In the genomic region with DNA sequence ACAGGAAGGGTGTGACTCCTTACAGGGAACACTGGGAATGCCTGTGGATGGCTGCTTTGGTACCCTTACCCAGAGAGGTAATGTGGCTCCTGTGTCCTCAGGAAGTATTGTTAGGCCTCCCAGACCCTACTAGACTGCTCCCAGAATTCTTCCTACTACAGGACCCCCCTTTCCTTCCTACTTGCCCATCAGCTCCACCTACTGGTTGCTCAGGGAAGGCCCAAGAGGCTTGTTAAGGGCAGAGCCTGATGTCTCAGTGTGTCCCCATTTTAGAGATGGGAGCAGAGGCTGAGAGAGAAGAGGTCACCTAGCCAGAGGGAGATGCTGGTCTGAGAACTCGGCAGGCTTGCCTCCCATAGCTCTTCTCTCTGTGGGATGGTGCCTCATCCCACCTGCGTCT, we compare ENCODE assay signal across 8 mouse cellular contexts.
DNase-seq lines count a peak whose midpoint lies in the region; ATAC-seq and TF ChIP-seq lines count a peak whose summit lies in the region.

No protein-coding gene starts in this region.

- H3K36me3 ChIP-seq in hindbrain, embryonic 11.5 days (ENCODE audit: control insufficient read depth, insufficient read depth, low read length): no peaks in the 10 kb centered on the region
- no peaks in the 10 kb centered on the region for H3K36me3 ChIP-seq in hindbrain, embryonic 12.5 days
- H3K36me3 ChIP-seq in C2C12 (ENCODE audit: control insufficient read depth, insufficient read depth): no peaks in the 10 kb centered on the region

- H3K4me3 ChIP-seq in hindbrain, embryonic 11.5 days (ENCODE audit: low read depth, low read length): no peak overlapping the region
- H3K4me3 ChIP-seq in hindbrain, embryonic 12.5 days: no peak overlapping the region
- H3K4me3 ChIP-seq in C2C12 (ENCODE audit: insufficient read depth, poor library complexity, severe bottlenecking): no peak overlapping the region

- TF ChIP-seq CTCF in C2C12 (IDR thresholded peaks at IDR 0.05; ENCODE audit: control insufficient read depth, insufficient read depth, insufficient read length): peak; percentile 51

- H3K27ac ChIP-seq in hindbrain, embryonic 11.5 days (ENCODE audit: low read depth, low read length): no peak overlapping the region
- no peak overlapping the region for H3K27ac ChIP-seq in hindbrain, embryonic 12.5 days

- 82% methylated on average over 2 of the region's 2 CpGs for WGBS in hindbrain, embryonic 11.5 days
- WGBS in hindbrain, embryonic 12.5 days: 86% methylated on average over 2 of the region's 2 CpGs

- H3K9me3 ChIP-seq in hindbrain, embryonic 11.5 days (ENCODE audit: control insufficient read depth, low read length): no peaks in the 10 kb centered on the region
- no peaks in the 10 kb centered on the region for H3K9me3 ChIP-seq in hindbrain, embryonic 12.5 days (replicated peaks)

- no peaks in the 10 kb centered on the region for H3K27me3 ChIP-seq in hindbrain, embryonic 11.5 days (ENCODE audit: control insufficient read depth, insufficient read depth, low read length)
- H3K27me3 ChIP-seq in hindbrain, embryonic 12.5 days: no peaks in the 10 kb centered on the region
- H3K27me3 ChIP-seq in C2C12 (ENCODE audit: control insufficient read depth, insufficient read depth, insufficient read length): no peaks in the 10 kb centered on the region

- H3K79me3 ChIP-seq in C2C12 (ENCODE audit: low read depth): no peaks in the 10 kb centered on the region

- no peaks in the 10 kb centered on the region for H3K79me2 ChIP-seq in C2C12 (ENCODE audit: control insufficient read depth, insufficient read depth)

- H3K4me2 ChIP-seq in hindbrain, embryonic 11.5 days (replicated peaks; ENCODE audit: low read depth, low read length): no peak overlapping the region
- H3K4me2 ChIP-seq in hindbrain, embryonic 12.5 days (replicated peaks): no peak overlapping the region

- no peak for ATAC-seq in hindbrain, embryonic 11.5 days (ENCODE audit: low FRiP score)
- no peak for ATAC-seq in hindbrain, embryonic 12.5 days (ENCODE audit: low FRiP score)

- peaks cover 2% of the 10 kb centered on the region for H3K4me1 ChIP-seq in hindbrain, embryonic 11.5 days (replicated peaks; ENCODE audit: control insufficient read depth, insufficient read depth, low read length)
- H3K4me1 ChIP-seq in hindbrain, embryonic 12.5 days: peaks cover 12% of the 10 kb centered on the region

- H3K9ac ChIP-seq in hindbrain, embryonic 11.5 days (ENCODE audit: low read depth, low read length): no peak overlapping the region
- no peak overlapping the region for H3K9ac ChIP-seq in hindbrain, embryonic 12.5 days

- DNase-seq in hindbrain, embryonic 11.5 days (ENCODE audit: low spot score): peak; percentile 24
- DNase-seq in adrenal gland, postnatal 36 days: peak; percentile 66 to 72
- DNase-seq in layer of hippocampus, postnatal 10 days (ENCODE audit: low spot score in 2 of 2): peak; percentile 45 to 52
- DNase-seq in thymus, postnatal 36 days: peak; percentile 52 to 58
- no peak for DNase-seq in cerebellum, adult 18-20 months
- DNase-seq in gastrocnemius, postnatal 10 days: no peak

- no peak overlapping the region for H3ac ChIP-seq in C2C12 (ENCODE audit: control insufficient read depth, insufficient read length, low read depth)

TF ChIP-seq in C2C12, 6 proteins besides CTCF, POLR2A, EP300 and RAD21:
- TF ChIP-seq MAX (IDR thresholded peaks at IDR 0.05): no peak
- no peak for TF ChIP-seq FOSL1 (IDR thresholded peaks at IDR 0.05; ENCODE audit: insufficient read depth, low read length, poor library complexity, severe bottlenecking)

Comparison
In these comparisons a context has a peak if more than half of its experiments do, and no peak if none do; other contexts are left out.
1. DNase-seq: peak in hindbrain, embryonic 11.5 days (single experiment), adrenal gland, postnatal 36 days (2 of 2), layer of hippocampus, postnatal 10 days (2 of 2) and thymus, postnatal 36 days (2 of 2); none in cerebellum, adult 18-20 months (0 of 2) and gastrocnemius, postnatal 10 days (single experiment).